Mouse (Mus musculus) lung, adult 2 months (tissue): ENCODE results near the gene Pnma1.

ENCODE experiments used
- CTCF ChIP-seq: fragments of 200-500 bp; IDR thresholded peaks from 2 replicates; pipeline ENCODE4 v1.5.1; 2011; ENCODE audit warnings: mild to moderate bottlenecking, low read length, control low read depth; ENCODE audit not compliant: insufficient read depth
- POLR2A ChIP-seq: fragments of 200-500 bp; IDR thresholded peaks from 2 replicates; pipeline ENCODE4 v1.6.1; 2011; ENCODE audit warnings: low read depth, mild to moderate bottlenecking, control low read depth, low read length, borderline replicate concordance; ENCODE audit errors: extremely low read depth

DNA sequence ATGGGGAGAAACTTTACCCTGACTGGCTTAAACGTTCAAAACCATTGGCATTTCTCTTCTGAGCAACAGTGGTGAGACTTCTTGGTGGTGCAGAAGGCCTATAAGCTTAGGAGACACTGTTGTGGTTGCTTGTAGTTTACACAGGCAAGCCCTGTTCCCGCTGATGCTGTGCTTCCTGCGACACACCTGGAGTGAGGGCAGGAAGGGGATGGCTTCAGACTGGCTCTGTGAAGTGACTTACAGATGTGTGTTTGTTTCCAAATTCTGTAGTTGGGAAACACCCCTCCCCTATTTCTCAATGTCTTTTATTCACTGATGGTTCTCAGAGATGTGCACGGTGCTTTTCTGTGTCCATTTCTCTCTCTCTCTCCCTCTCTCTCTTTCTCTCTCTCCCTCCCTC, 8.2 kb downstream of the Pnma1 start:
- TF ChIP-seq CTCF = no peak
- no peak for TF ChIP-seq POLR2A
